Mouse (Mus musculus) T-helper 2 cell (primary cell): Measurements from ENCODE around the gene Atxn7l1.

Experiments
- in situ Hi-C: fragments of 300-600 bp; cut with MboI, MseI; formaldehyde crosslinking; loops from one replicate; pipeline ENCODE4 v1.15.1; 2025; ENCODE audit warnings: high pct_unique_total_duplicates

The Atxn7l1 gene

GRCm38 (mm10) chr12:33147497-33148267, at the start of gene Atxn7l1:
Gene Atxn7l1 (plus strand): TSS chr12:33147693.
- in situ Hi-C loops: loop anchor here (25.0 kb wide), 1 partner anchor 110 kb away; no protein-coding TSS in a partner anchor

- in situ Hi-C loops: loop anchor here (10.0 kb wide), 1 partner anchor 1293 kb away; no protein-coding TSS in a partner anchor
Measured at GRCm38 (mm10) chr12:33101627-33102026, 45.9 kb upstream of the Atxn7l1 start.

GRCm38 (mm10) chr12:33102342-33103115, 45.0 kb upstream of the Atxn7l1 start:
- in situ Hi-C loops: loop anchor here (10.0 kb wide), 1 partner anchor 1292 kb away; no protein-coding TSS in a partner anchor

GRCm38 (mm10) chr12:33105724-33106123, 41.8 kb upstream of the Atxn7l1 start:
- in situ Hi-C loops: loop anchor here (10.0 kb wide), 1 partner anchor 1289 kb away; no protein-coding TSS in a partner anchor

- in situ Hi-C loops: loop anchor here (10.0 kb wide), 1 partner anchor 1288 kb away; no protein-coding TSS in a partner anchor
Measured at GRCm38 (mm10) chr12:33106438-33107167, 40.9 kb upstream of the Atxn7l1 start.

- in situ Hi-C loops: loop anchor here (10.0 kb wide), 1 partner anchor 1285 kb away; no protein-coding TSS in a partner anchor
Measured at GRCm38 (mm10) chr12:33109531-33109930, 38.0 kb upstream of the Atxn7l1 start.

GRCm38 (mm10) chr12:33110894-33111471, 36.5 kb upstream of the Atxn7l1 start:
- in situ Hi-C loops: no loop called here

- in situ Hi-C loops: no loop called here
Measured at GRCm38 (mm10) chr12:33118624-33119301, 28.7 kb upstream of the Atxn7l1 start.

- in situ Hi-C loops: loop anchor here (10.0 to 25.0 kb wide), 2 partner anchors 88 to 139 kb away; no protein-coding TSS in a partner anchor
Measured at GRCm38 (mm10) chr12:33125594-33126227, 21.8 kb upstream of the Atxn7l1 start.

GRCm38 (mm10) chr12:33126243-33126642, 21.2 kb upstream of the Atxn7l1 start:
- in situ Hi-C loops: loop anchor here (10.0 to 25.0 kb wide), 2 partner anchors 89 to 139 kb away; no protein-coding TSS in a partner anchor

GRCm38 (mm10) chr12:33128121-33128520, 19.4 kb upstream of the Atxn7l1 start:
- in situ Hi-C loops: loop anchor here (10.0 to 25.0 kb wide), 2 partner anchors 91 to 137 kb away; no protein-coding TSS in a partner anchor

GRCm38 (mm10) chr12:33128702-33129101, 18.8 kb upstream of the Atxn7l1 start:
- in situ Hi-C loops: loop anchor here (10.0 to 25.0 kb wide), 2 partner anchors 91 to 136 kb away; no protein-coding TSS in a partner anchor

- in situ Hi-C loops: loop anchor here (10.0 to 25.0 kb wide), 2 partner anchors 92 to 135 kb away; no protein-coding TSS in a partner anchor
Measured at GRCm38 (mm10) chr12:33129410-33129809, 18.1 kb upstream of the Atxn7l1 start.

- in situ Hi-C loops: loop anchor here (25.0 kb wide), 1 partner anchor 93 kb away; no protein-coding TSS in a partner anchor
Measured at GRCm38 (mm10) chr12:33130401-33130800, 17.1 kb upstream of the Atxn7l1 start.

- in situ Hi-C loops: loop anchor here (25.0 kb wide), 1 partner anchor 94 kb away; no protein-coding TSS in a partner anchor
Measured at GRCm38 (mm10) chr12:33131796-33132195, 15.7 kb upstream of the Atxn7l1 start.

GRCm38 (mm10) chr12:33137857-33138256, 9.6 kb upstream of the Atxn7l1 start:
- in situ Hi-C loops: loop anchor here (25.0 kb wide), 1 partner anchor 101 kb away; no protein-coding TSS in a partner anchor

- in situ Hi-C loops: loop anchor here (25.0 kb wide), 1 partner anchor 102 kb away; no protein-coding TSS in a partner anchor
Measured at GRCm38 (mm10) chr12:33139083-33139482, 8.4 kb upstream of the Atxn7l1 start.

- in situ Hi-C loops: loop anchor here (25.0 kb wide), 1 partner anchor 107 kb away; no protein-coding TSS in a partner anchor
Measured at GRCm38 (mm10) chr12:33144456-33144855, 3.0 kb upstream of the Atxn7l1 start.
